In genomic region chr9:22070791-22071573, GRCm38 (mm10) we compare ENCODE assay signal across 8 mouse cellular contexts. TPM values are rescaled to one million over a fixed set of nuclear protein-coding genes. Genes with fewer than 3 reads are reported as not detected.
DNase-seq lines count a peak whose midpoint lies in the region; ATAC-seq and TF ChIP-seq lines count a peak whose summit lies in the region.

TSS of gene Gm49318 (minus strand) at chr9:22071259.
TSS of gene Zfp653 (minus strand) at chr9:22071376.

- no peaks in the 10 kb centered on the region for H3K27me3 ChIP-seq in forebrain, embryonic 14.5 days (replicated peaks; ENCODE audit: control insufficient read depth, insufficient read depth, low read length)

- no peaks in the 10 kb centered on the region for H3K9me3 ChIP-seq in forebrain, embryonic 14.5 days (replicated peaks; ENCODE audit: control insufficient read depth, low read length)

- peak within 1 kb of the TSS; percentile 97 for H3K27ac ChIP-seq in forebrain, embryonic 14.5 days (ENCODE audit: low read depth, low read length)

- peak; percentile 94; the same call in 1 of the 2 replicates for TF ChIP-seq POLR2A in lung, adult 2 months (IDR thresholded peaks at IDR 0.05; ENCODE audit: borderline replicate concordance, extremely low read depth, low read depth, low read length)

- no peak for TF ChIP-seq CTCF in lung, adult 2 months (IDR thresholded peaks at IDR 0.05; ENCODE audit: insufficient read depth, low read length)

- peaks cover 6% of the 10 kb centered on the region for H3K4me1 ChIP-seq in forebrain, embryonic 14.5 days (ENCODE audit: control insufficient read depth, insufficient read depth, low read length)
- H3K4me1 ChIP-seq in lung, adult 2 months (ENCODE audit: control insufficient read depth, insufficient read depth, low read length), result no peaks in the 10 kb centered on the region

- peak within 1 kb of the TSS; percentile 87 for H3K4me3 ChIP-seq in forebrain, embryonic 14.5 days (ENCODE audit: low read depth, low read length)
- peak within 1 kb of the TSS; percentile 85 for H3K4me3 ChIP-seq in lung, adult 2 months (replicated peaks; ENCODE audit: extremely low read depth, low read depth, low read length)

- peak within 1 kb of the TSS; percentile 58 for H3K4me2 ChIP-seq in forebrain, embryonic 14.5 days (ENCODE audit: low read length)

- peaks cover 50% of the 10 kb centered on the region for H3K36me3 ChIP-seq in forebrain, embryonic 14.5 days (ENCODE audit: control insufficient read depth, insufficient read depth, low read length)

- intact Hi-C loops in heart, postnatal 25 days (cut with DNase I), result loop anchor here (10.0 kb wide), 1 partner anchor 154 kb away; the partner anchor contains the start of gene Zfp809

- peak; percentile 97 for DNase-seq in ES-CJ7 (ENCODE audit: low read depth, low spot score)
- peak; percentile 97 for DNase-seq in cerebellum, adult 11 months
- peak; percentile 98 for DNase-seq in forebrain, embryonic 14.5 days (ENCODE audit: low spot score)
- peak; percentile 93 for DNase-seq in heart, postnatal 25 days (ENCODE audit: low spot score)
- peak; percentile 95 to 98 for DNase-seq in layer of hippocampus, adult 18-20 months (ENCODE audit: low spot score in 2 of 2)
- DNase-seq in lung, adult 2 months, result peak; percentile 95
- peak; percentile 94 to 95 for DNase-seq in thymus, adult 18-20 months

- peak within 1 kb of the TSS; percentile 93 for H3K9ac ChIP-seq in forebrain, embryonic 14.5 days (ENCODE audit: low read length)

- ATAC-seq in forebrain, embryonic 14.5 days, result peak; percentile 98
- peak; percentile 88 for ATAC-seq in neutrophil, adult 5-6 weeks (ENCODE audit: extremely low read depth, insufficient number of reproducible peaks, low FRiP score, poor library complexity, severe bottlenecking)

- WGBS in forebrain, embryonic 14.5 days, result under 1% methylated on average over 77 of the region's 87 CpGs
- under 1% methylated on average over 87 of the region's 87 CpGs for WGBS in lung, adult 2 months

RNA-seq across cellular contexts. Expression of gene Gm49318, which starts in this region (rescaled TPM):
- polyA plus RNA-seq in forebrain, embryonic 14.5 days (2014; fragmentation: Nextera tagmentation; extraction: Ambion mirVana), result not detected in 2 replicates
- total RNA-seq in heart, postnatal 25 days (2021), result not detected
- 1 to 10 TPM; 2.0 to 4.4 TPM for total RNA-seq in layer of hippocampus, adult 18-20 months (2021)
- polyA plus RNA-seq in lung, adult 2 months (2012; rRNA removed), result not detected in 2 replicates
- not detected in 2 replicates for total RNA-seq in neutrophil, adult 5-6 weeks (2017)

RNA-seq across cellular contexts. Expression of gene Zfp653, which starts in this region (rescaled TPM):
- 11.3 and 13.4 TPM in 2 replicates for polyA plus RNA-seq in forebrain, embryonic 14.5 days (2014; fragmentation: Nextera tagmentation; extraction: Ambion mirVana)
- 1 to 10 TPM; 4.0 to 4.3 TPM for total RNA-seq in heart, postnatal 25 days (2021)
- total RNA-seq in layer of hippocampus, adult 18-20 months (2021), result 10 to 100 TPM; 20.8 to 21.7 TPM
- polyA plus RNA-seq in lung, adult 2 months (2012; rRNA removed), result 20.3 and 23.1 TPM in 2 replicates
- 13.5 and 18.5 TPM in 2 replicates for total RNA-seq in neutrophil, adult 5-6 weeks (2017)

Comparison
In these comparisons a context has a peak if more than half of its experiments do, and no peak if none do; other contexts are left out.
1. Peak in every context shown above with its lines: DNase-seq, ATAC-seq, H3K4me3 ChIP-seq and H3K27ac ChIP-seq.